Mouse (Mus musculus) gastrocnemius, adult 18-20 months (tissue): ENCODE data around the gene Mycl. TPM values are rescaled to one million over a fixed set of nuclear protein-coding genes. Genes with fewer than 3 reads are reported as not detected.

Experiments used
- DNase-seq: peaks from one replicate; pipeline ENCODE4 v3.0.0; 2021; ENCODE audit warnings: low spot score
- total RNA-seq, 2 experiments: library from RNA; stranded (reverse); gene quantifications; 2 replicates each; pipeline ENCODE4 v1.2.3; 2021

Mycl gene
- total RNA-seq, 2 experiments from 2014 or later: 0.12 to 0.64 TPM

- DNase-seq: no peak
These were observed 19.2 kb downstream of the Mycl start for GRCm38 (mm10) chr4:123014501-123015282.

- DNase-seq: peak; percentile 93
These were observed 21.1 kb downstream of the Mycl start, which contains the start of gene Trit1 for GRCm38 (mm10) chr4:123016451-123016957. Gene Trit1, plus strand, starts transcription at chr4:123016597.

GRCm38 (mm10) chr4:123021591-123021990, 26.1 kb downstream of the Mycl start:
- no peak for DNase-seq

- no peak for DNase-seq
These were observed 27.4 kb downstream of the Mycl start for GRCm38 (mm10) chr4:123022896-123023295.

GRCm38 (mm10) chr4:123025418-123025817, 30.0 kb downstream of the Mycl start:
- DNase-seq: no peak

- no peak for DNase-seq
These were observed 30.7 kb downstream of the Mycl start for GRCm38 (mm10) chr4:123026161-123026560.

GRCm38 (mm10) chr4:123026597-123026996, 31.1 kb downstream of the Mycl start:
- no peak for DNase-seq

GRCm38 (mm10) chr4:123034841-123035240, 39.4 kb downstream of the Mycl start:
- no peak for DNase-seq

GRCm38 (mm10) chr4:123035636-123036035, 40.2 kb downstream of the Mycl start:
- no peak for DNase-seq

- no peak for DNase-seq
These were observed 41.3 kb downstream of the Mycl start for GRCm38 (mm10) chr4:123036710-123037109.

GRCm38 (mm10) chr4:123041131-123041530, 45.7 kb downstream of the Mycl start:
- no peak for DNase-seq

GRCm38 (mm10) chr4:123043858-123044257, 48.4 kb downstream of the Mycl start:
- DNase-seq: no peak

GRCm38 (mm10) chr4:123044842-123045241, 49.4 kb downstream of the Mycl start:
- DNase-seq: peak; percentile 15

- DNase-seq: peak; percentile 19
These were observed 50.8 kb downstream of the Mycl start for GRCm38 (mm10) chr4:123046300-123046699.

GRCm38 (mm10) chr4:123050681-123051211, 55.3 kb downstream of the Mycl start:
- DNase-seq: peak; percentile 80

Other genes starting within 250 kb of the Mycl start
- 10 to 100 TPM; 11.4 to 12.7 TPM for gene Ppt1, start 159.4 kb upstream of the Mycl start, total RNA-seq
- gene Cap1, start 109.6 kb upstream of the Mycl start, total RNA-seq: 10 to 100 TPM; 16.7 to 25.5 TPM
- gene Mfsd2a, start 34.5 kb upstream of the Mycl start, total RNA-seq: under 1 TPM; 0.39 to 0.81 TPM
- 1 to 10 TPM; 6.5 to 6.8 TPM for gene Trit1, start 20.9 kb downstream of the Mycl start, total RNA-seq
- gene Bmp8b, start 109.5 kb downstream of the Mycl start, total RNA-seq: not detected
- not detected for gene Oxct2b, start 120.6 kb downstream of the Mycl start, total RNA-seq
- 10 to 100 TPM; 20.5 to 20.9 TPM for gene Ppie, start 144.3 kb downstream of the Mycl start, total RNA-seq
- not detected for gene Hpcal4, start 187.6 kb downstream of the Mycl start, total RNA-seq
- gene Nt5c1a, start 205.9 kb downstream of the Mycl start, total RNA-seq: 10 to 100 TPM; 41.3 to 43.9 TPM
- 1 to 10 TPM; 2.8 to 5.2 TPM for gene Heyl, start 237.9 kb downstream of the Mycl start, total RNA-seq